Mouse (Mus musculus): ENCODE results near the gene Fpr3. TPM values are rescaled to one million over a fixed set of nuclear protein-coding genes. Genes with fewer than 3 reads are reported as not detected.

Gene Fpr3
- polyA plus RNA-seq, 1 experiment: not detected

- DNase-seq (ENCODE audit: low read depth in 1 of 2, low spot score in 2 of 2): no peak
- H3K4me3 ChIP-seq (ENCODE audit: extremely low read depth, insufficient read depth, insufficient read length): no peak overlapping the region
- no peaks in the 10 kb centered on the region; the same call in 1 of the 2 replicates for H3K27me3 ChIP-seq (ENCODE audit: control insufficient read depth, insufficient read depth, low read length)
- H3K36me3 ChIP-seq (ENCODE audit: control insufficient read depth, insufficient read depth, low read length): no peaks in the 10 kb centered on the region
- H3K4me1 ChIP-seq (ENCODE audit: control insufficient read depth, insufficient read depth, insufficient read length): no peaks in the 10 kb centered on the region
- no peak for TF ChIP-seq POLR2A (IDR thresholded peaks at IDR 0.05; ENCODE audit: low read depth, low read length)
- TF ChIP-seq CTCF (IDR thresholded peaks at IDR 0.05; ENCODE audit: extremely low read depth, insufficient read depth, insufficient read length, insufficient replicate concordance): no peak
- WGBS: 64% methylated on average over 10 of the region's 10 CpGs
- H3K27ac ChIP-seq (ENCODE audit: insufficient read depth, low read length): no peak overlapping the region
Measured at GRCm38 (mm10) chr17:17845187-17846027, 42.2 kb upstream of the Fpr3 start.

GRCm38 (mm10) chr17:17848988-17849387 lies 38.7 kb upstream of the Fpr3 start:
- H3K36me3 ChIP-seq (ENCODE audit: control insufficient read depth, insufficient read depth, low read length): no peaks in the 10 kb centered on the region
- TF ChIP-seq CTCF (IDR thresholded peaks at IDR 0.05; ENCODE audit: extremely low read depth, insufficient read depth, insufficient read length, insufficient replicate concordance): no peak
- TF ChIP-seq POLR2A (IDR thresholded peaks at IDR 0.05; ENCODE audit: low read depth, low read length): no peak
- no peak for DNase-seq (ENCODE audit: low read depth in 1 of 2, low spot score in 2 of 2)
- no peak overlapping the region for H3K27ac ChIP-seq (ENCODE audit: insufficient read depth, low read length)
- 40% methylated on average over 2 of the region's 2 CpGs for WGBS
- no peak overlapping the region for H3K4me3 ChIP-seq (ENCODE audit: extremely low read depth, insufficient read depth, insufficient read length)
- no peaks in the 10 kb centered on the region for H3K4me1 ChIP-seq (ENCODE audit: control insufficient read depth, insufficient read depth, insufficient read length)
- H3K27me3 ChIP-seq (ENCODE audit: control insufficient read depth, insufficient read depth, low read length): no peaks in the 10 kb centered on the region; the same call in 1 of the 2 replicates

GRCm38 (mm10) chr17:17849906-17850712 lies 37.5 kb upstream of the Fpr3 start:
- TF ChIP-seq CTCF (IDR thresholded peaks at IDR 0.05; ENCODE audit: extremely low read depth, insufficient read depth, insufficient read length, insufficient replicate concordance) (no peak), POLR2A (IDR thresholded peaks at IDR 0.05; ENCODE audit: low read depth, low read length) (no peak)
- Histone ChIP-seq H3K27me3 (ENCODE audit: control insufficient read depth, insufficient read depth, low read length) (no peaks in the 10 kb centered on the region; the same call in 1 of the 2 replicates), H3K27ac (ENCODE audit: insufficient read depth, low read length) (no peak overlapping the region), H3K4me1 (ENCODE audit: control insufficient read depth, insufficient read depth, insufficient read length) (no peaks in the 10 kb centered on the region), H3K4me3 (ENCODE audit: extremely low read depth, insufficient read depth, insufficient read length) (no peak overlapping the region), H3K36me3 (ENCODE audit: control insufficient read depth, insufficient read depth, low read length) (no peaks in the 10 kb centered on the region)
- WGBS: 47% methylated on average over 55 of the region's 55 CpGs
- no peak for DNase-seq (ENCODE audit: low read depth in 1 of 2, low spot score in 2 of 2)

- DNase-seq (ENCODE audit: low read depth in 1 of 2, low spot score in 2 of 2): no peak
- WGBS: 73% methylated on average over 8 of the region's 8 CpGs
- Histone ChIP-seq H3K36me3 (ENCODE audit: control insufficient read depth, insufficient read depth, low read length) (no peaks in the 10 kb centered on the region), H3K27me3 (ENCODE audit: control insufficient read depth, insufficient read depth, low read length) (no peaks in the 10 kb centered on the region), H3K4me3 (ENCODE audit: extremely low read depth, insufficient read depth, insufficient read length) (no peak within 1 kb of the TSS), H3K4me1 (ENCODE audit: control insufficient read depth, insufficient read depth, insufficient read length) (no peaks in the 10 kb centered on the region), H3K27ac (ENCODE audit: insufficient read depth, low read length) (no peak within 1 kb of the TSS)
- TF ChIP-seq CTCF (IDR thresholded peaks at IDR 0.05; ENCODE audit: extremely low read depth, insufficient read depth, insufficient read length, insufficient replicate concordance) (no peak), POLR2A (IDR thresholded peaks at IDR 0.05; ENCODE audit: low read depth, low read length) (no peak)
Measured at GRCm38 (mm10) chr17:17855064-17855838, 32.4 kb upstream of the Fpr3 start, which contains the start of gene Has1. Gene Has1 (minus strand): TSS chr17:17855205.

- TF ChIP-seq CTCF (IDR thresholded peaks at IDR 0.05; ENCODE audit: extremely low read depth, insufficient read depth, insufficient read length, insufficient replicate concordance) (no peak), POLR2A (IDR thresholded peaks at IDR 0.05; ENCODE audit: low read depth, low read length) (no peak)
- DNase-seq (ENCODE audit: low read depth in 1 of 2, low spot score in 2 of 2): no peak
- 82% methylated on average over 1 of the region's 1 CpGs for WGBS
- H3K4me3 ChIP-seq (ENCODE audit: extremely low read depth, insufficient read depth, insufficient read length): no peak overlapping the region
- H3K27ac ChIP-seq (ENCODE audit: insufficient read depth, low read length): no peak overlapping the region
- H3K4me1 ChIP-seq (ENCODE audit: control insufficient read depth, insufficient read depth, insufficient read length): no peaks in the 10 kb centered on the region
- no peaks in the 10 kb centered on the region for H3K36me3 ChIP-seq (ENCODE audit: control insufficient read depth, insufficient read depth, low read length)
- H3K27me3 ChIP-seq (ENCODE audit: control insufficient read depth, insufficient read depth, low read length): no peaks in the 10 kb centered on the region
Measured at GRCm38 (mm10) chr17:17856612-17857011, 31.0 kb upstream of the Fpr3 start.

- Histone ChIP-seq H3K36me3 (ENCODE audit: control insufficient read depth, insufficient read depth, low read length) (no peaks in the 10 kb centered on the region), H3K27ac (ENCODE audit: insufficient read depth, low read length) (no peak overlapping the region), H3K4me1 (ENCODE audit: control insufficient read depth, insufficient read depth, insufficient read length) (no peaks in the 10 kb centered on the region), H3K27me3 (ENCODE audit: control insufficient read depth, insufficient read depth, low read length) (no peaks in the 10 kb centered on the region), H3K4me3 (ENCODE audit: extremely low read depth, insufficient read depth, insufficient read length) (no peak overlapping the region)
- TF ChIP-seq POLR2A (IDR thresholded peaks at IDR 0.05; ENCODE audit: low read depth, low read length) (no peak), CTCF (IDR thresholded peaks at IDR 0.05; ENCODE audit: extremely low read depth, insufficient read depth, insufficient read length, insufficient replicate concordance) (no peak)
- WGBS: 78% methylated on average over 1 of the region's 1 CpGs
- DNase-seq (ENCODE audit: low read depth in 1 of 2, low spot score in 2 of 2): no peak
Measured at GRCm38 (mm10) chr17:17857446-17857845, 30.2 kb upstream of the Fpr3 start.

Data from spleen, adult 2 months (tissue).